Mouse (Mus musculus): ENCODE results near the gene Tgm5. TPM values are rescaled to one million over a fixed set of nuclear protein-coding genes. Genes with fewer than 3 reads are reported as not detected.
"Not testable (repeated sequence)": the region's sequence is repeated elsewhere in the genome, so short reads cannot be mapped to it uniquely, and the experiment has no call there.

Gene Tgm5
- polyA plus RNA-seq, 1 experiment from 2014 or later = 0.11 TPM

- no peak overlapping the region for H3K27ac ChIP-seq (ENCODE audit: low read depth, low read length)
- H3K9ac ChIP-seq (ENCODE audit: low read length) = no peak overlapping the region
- WGBS = 72% methylated on average over 6 of the region's 6 CpGs
- no peak for DNase-seq (ENCODE audit: low spot score)
- no peak for ATAC-seq (ENCODE audit: insufficient read depth, low FRiP score, low TSS enrichment)
- H3K36me3 ChIP-seq (ENCODE audit: control insufficient read depth, insufficient read depth, low read length) = no peaks in the 10 kb centered on the region
- H3K4me1 ChIP-seq (ENCODE audit: control insufficient read depth, insufficient read depth, low read length) = no peaks in the 10 kb centered on the region
- no peak overlapping the region for H3K4me2 ChIP-seq (ENCODE audit: low read depth)
- H3K27me3 ChIP-seq (ENCODE audit: control insufficient read depth, insufficient read depth, low read length) = no peaks in the 10 kb centered on the region
- no peaks in the 10 kb centered on the region for H3K9me3 ChIP-seq (ENCODE audit: control insufficient read depth, low read length)
- no peak overlapping the region for H3K4me3 ChIP-seq (ENCODE audit: low read depth, low read length)
Measured at GRCm38 (mm10) chr2:121057997-121058396, 27.6 kb downstream of the Tgm5 start.

DNA sequence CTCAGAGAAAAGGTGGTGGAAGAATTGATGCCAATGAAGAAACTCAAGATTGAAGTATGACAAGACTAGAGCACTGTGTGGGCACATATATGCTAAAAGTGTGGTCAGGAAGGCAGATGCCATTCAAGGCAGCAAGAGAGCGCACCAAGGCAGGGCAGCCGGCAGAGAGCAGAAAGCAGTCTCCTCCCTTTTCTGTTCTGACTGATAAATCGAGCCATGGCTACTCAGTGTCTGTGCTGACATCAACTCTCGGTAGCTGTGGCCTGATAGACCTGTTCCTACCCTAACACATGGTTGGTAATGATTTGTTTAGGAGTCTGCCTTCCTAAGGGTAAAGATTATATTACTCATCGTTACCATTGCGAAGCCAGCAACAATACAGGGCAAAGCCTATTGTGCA lies 29.7 kb downstream of the Tgm5 start:
- no peaks in the 10 kb centered on the region for H3K27me3 ChIP-seq (ENCODE audit: control insufficient read depth, insufficient read depth, low read length)
- H3K9ac ChIP-seq (ENCODE audit: low read length) = no peak overlapping the region
- H3K9me3 ChIP-seq (ENCODE audit: control insufficient read depth, low read length) = no peaks in the 10 kb centered on the region
- no peak overlapping the region for H3K4me2 ChIP-seq (ENCODE audit: low read depth)
- WGBS = 87% methylated on average over 6 of the region's 6 CpGs
- no peaks in the 10 kb centered on the region for H3K4me1 ChIP-seq (ENCODE audit: control insufficient read depth, insufficient read depth, low read length)
- no peak for ATAC-seq (ENCODE audit: insufficient read depth, low FRiP score, low TSS enrichment)
- no peak overlapping the region for H3K4me3 ChIP-seq (ENCODE audit: low read depth, low read length)
- no peak for DNase-seq (ENCODE audit: low spot score)
- no peaks in the 10 kb centered on the region for H3K36me3 ChIP-seq (ENCODE audit: control insufficient read depth, insufficient read depth, low read length)
- no peak overlapping the region for H3K27ac ChIP-seq (ENCODE audit: low read depth, low read length)

- no peak for DNase-seq (ENCODE audit: low spot score)
Measured at GRCm38 (mm10) chr2:121054060-121054459, 31.6 kb downstream of the Tgm5 start.

GRCm38 (mm10) chr2:121052176-121052575 lies 33.5 kb downstream of the Tgm5 start:
- Histone ChIP-seq H3K4me3 (ENCODE audit: low read depth, low read length) (no peak overlapping the region), H3K9me3 (ENCODE audit: control insufficient read depth, low read length) (no peaks in the 10 kb centered on the region), H3K4me1 (ENCODE audit: control insufficient read depth, insufficient read depth, low read length) (no peaks in the 10 kb centered on the region), H3K36me3 (ENCODE audit: control insufficient read depth, insufficient read depth, low read length) (no peaks in the 10 kb centered on the region), H3K27me3 (ENCODE audit: control insufficient read depth, insufficient read depth, low read length) (no peaks in the 10 kb centered on the region), H3K9ac (ENCODE audit: low read length) (no peak overlapping the region), H3K27ac (ENCODE audit: low read depth, low read length) (no peak overlapping the region), H3K4me2 (ENCODE audit: low read depth) (no peak overlapping the region)
- no peak for DNase-seq (ENCODE audit: low spot score)
- ATAC-seq (ENCODE audit: insufficient read depth, low FRiP score, low TSS enrichment) = no peak
- WGBS = 89% methylated on average over 5 of the region's 5 CpGs

More at GRCm38 (mm10) chr2:121054060-121054459, 31.6 kb downstream of the Tgm5 start:
- Histone ChIP-seq H3K27ac (ENCODE audit: low read depth, low read length) (no peak overlapping the region), H3K9ac (ENCODE audit: low read length) (no peak overlapping the region), H3K36me3 (ENCODE audit: control insufficient read depth, insufficient read depth, low read length) (no peaks in the 10 kb centered on the region), H3K27me3 (ENCODE audit: control insufficient read depth, insufficient read depth, low read length) (no peaks in the 10 kb centered on the region), H3K4me2 (ENCODE audit: low read depth) (no peak overlapping the region), H3K9me3 (ENCODE audit: control insufficient read depth, low read length) (no peaks in the 10 kb centered on the region), H3K4me3 (ENCODE audit: low read depth, low read length) (no peak overlapping the region), H3K4me1 (ENCODE audit: control insufficient read depth, insufficient read depth, low read length) (no peaks in the 10 kb centered on the region)
- 82% methylated on average over 2 of the region's 2 CpGs for WGBS
- no peak for ATAC-seq (ENCODE audit: insufficient read depth, low FRiP score, low TSS enrichment)

GRCm38 (mm10) chr2:121045653-121046052 lies 40.0 kb downstream of the Tgm5 start:
- Histone ChIP-seq H3K27me3 (ENCODE audit: control insufficient read depth, insufficient read depth, low read length) (no peaks in the 10 kb centered on the region), H3K4me3 (ENCODE audit: low read depth, low read length) (no peak overlapping the region), H3K27ac (ENCODE audit: low read depth, low read length) (no peak overlapping the region), H3K36me3 (ENCODE audit: control insufficient read depth, insufficient read depth, low read length) (no peaks in the 10 kb centered on the region), H3K9ac (ENCODE audit: low read length) (no peak overlapping the region), H3K4me1 (ENCODE audit: control insufficient read depth, insufficient read depth, low read length) (no peaks in the 10 kb centered on the region), H3K9me3 (ENCODE audit: control insufficient read depth, low read length) (no peaks in the 10 kb centered on the region), H3K4me2 (ENCODE audit: low read depth) (no peak overlapping the region)
- ATAC-seq (ENCODE audit: insufficient read depth, low FRiP score, low TSS enrichment) (no peak), DNase-seq (ENCODE audit: low spot score) (no peak)
- WGBS = 67% methylated on average over 4 of the region's 4 CpGs

DNA sequence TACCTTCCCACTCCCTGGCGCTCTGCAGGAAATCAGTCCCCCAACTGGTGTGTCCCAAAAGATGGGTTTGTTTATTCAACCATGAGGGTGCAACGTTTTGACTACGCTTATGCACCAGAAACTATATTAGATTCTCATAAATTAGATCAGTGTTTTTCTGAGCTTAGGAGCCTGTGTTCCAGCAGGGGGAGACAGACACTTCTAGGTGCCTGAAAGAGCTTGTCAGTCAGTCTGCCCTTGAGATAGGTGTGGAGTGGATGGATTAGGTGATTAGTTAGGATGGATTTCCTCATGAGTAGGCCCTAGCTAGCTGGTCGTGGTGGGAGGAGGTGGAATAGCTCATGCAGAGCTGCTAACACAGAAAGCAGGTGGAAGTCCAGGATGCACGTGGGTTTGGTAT lies 44.5 kb downstream of the Tgm5 start:
- DNase-seq (ENCODE audit: low spot score) = no peak
- Histone ChIP-seq H3K9me3 (ENCODE audit: control insufficient read depth, low read length) (no peaks in the 10 kb centered on the region), H3K9ac (ENCODE audit: low read length) (no peak overlapping the region), H3K36me3 (ENCODE audit: control insufficient read depth, insufficient read depth, low read length) (no peaks in the 10 kb centered on the region), H3K27me3 (ENCODE audit: control insufficient read depth, insufficient read depth, low read length) (no peaks in the 10 kb centered on the region), H3K27ac (ENCODE audit: low read depth, low read length) (no peak overlapping the region), H3K4me3 (ENCODE audit: low read depth, low read length) (no peak overlapping the region), H3K4me1 (ENCODE audit: control insufficient read depth, insufficient read depth, low read length) (no peaks in the 10 kb centered on the region), H3K4me2 (ENCODE audit: low read depth) (no peak overlapping the region)
- ATAC-seq (ENCODE audit: insufficient read depth, low FRiP score, low TSS enrichment) = no peak
- WGBS = 49% methylated on average over 5 of the region's 5 CpGs

GRCm38 (mm10) chr2:121039382-121039781 lies 46.3 kb downstream of the Tgm5 start:
- ATAC-seq (ENCODE audit: insufficient read depth, low FRiP score, low TSS enrichment) = no peak

DNA sequence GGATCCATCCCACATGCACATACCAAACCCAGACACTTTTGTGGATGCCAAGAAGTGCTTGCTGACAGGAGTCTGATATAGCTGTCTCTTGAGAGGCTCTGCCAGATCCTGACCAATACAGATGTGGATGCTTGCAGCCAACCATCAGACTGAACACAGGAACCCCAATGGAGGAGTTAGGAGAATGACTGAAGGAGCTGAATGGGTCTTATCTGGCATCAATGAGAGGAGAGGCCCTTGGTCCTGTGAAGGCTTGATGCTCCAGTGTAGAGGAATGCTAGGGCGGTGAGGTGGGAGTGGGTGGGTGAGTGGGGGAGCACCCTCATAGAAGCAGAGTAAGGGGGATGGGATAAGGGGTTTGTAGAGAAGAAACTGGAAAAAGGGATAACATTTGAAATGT lies 46.8 kb downstream of the Tgm5 start:
- not testable (repeated sequence) for H3K4me2 ChIP-seq (ENCODE audit: low read depth); H3K27me3 ChIP-seq (ENCODE audit: control insufficient read depth, insufficient read depth, low read length); ATAC-seq (ENCODE audit: insufficient read depth, low FRiP score, low TSS enrichment); DNase-seq (ENCODE audit: low spot score); H3K9ac ChIP-seq (ENCODE audit: low read length); H3K9me3 ChIP-seq (ENCODE audit: control insufficient read depth, low read length); H3K36me3 ChIP-seq (ENCODE audit: control insufficient read depth, insufficient read depth, low read length); H3K4me3 ChIP-seq (ENCODE audit: low read depth, low read length); H3K4me1 ChIP-seq (ENCODE audit: control insufficient read depth, insufficient read depth, low read length); H3K27ac ChIP-seq (ENCODE audit: low read depth, low read length)
- 95% methylated on average over 1 of the region's 1 CpGs for WGBS

More at GRCm38 (mm10) chr2:121039382-121039781, 46.3 kb downstream of the Tgm5 start:
- H3K9ac ChIP-seq (ENCODE audit: low read length) = no peak overlapping the region
- no peak overlapping the region for H3K27ac ChIP-seq (ENCODE audit: low read depth, low read length)
- H3K4me2 ChIP-seq (ENCODE audit: low read depth) = no peak overlapping the region
- no peaks in the 10 kb centered on the region for H3K4me1 ChIP-seq (ENCODE audit: control insufficient read depth, insufficient read depth, low read length)
- no peaks in the 10 kb centered on the region for H3K36me3 ChIP-seq (ENCODE audit: control insufficient read depth, insufficient read depth, low read length)
- no peak overlapping the region for H3K4me3 ChIP-seq (ENCODE audit: low read depth, low read length)
- no peaks in the 10 kb centered on the region for H3K27me3 ChIP-seq (ENCODE audit: control insufficient read depth, insufficient read depth, low read length)
- 98% methylated on average over 1 of the region's 1 CpGs for WGBS
- no peak for DNase-seq (ENCODE audit: low spot score)
- no peaks in the 10 kb centered on the region for H3K9me3 ChIP-seq (ENCODE audit: control insufficient read depth, low read length)

- no peak within 1 kb of the TSS for H3K9ac ChIP-seq (ENCODE audit: low read length)
- WGBS = 59% methylated on average over 5 of the region's 5 CpGs
- H3K9me3 ChIP-seq (ENCODE audit: control insufficient read depth, low read length) = no peaks in the 10 kb centered on the region
- DNase-seq (ENCODE audit: low spot score) (no peak), ATAC-seq (ENCODE audit: insufficient read depth, low FRiP score, low TSS enrichment) (no peak)
- no peak within 1 kb of the TSS for H3K4me3 ChIP-seq (ENCODE audit: low read depth, low read length)
- no peak within 1 kb of the TSS for H3K4me2 ChIP-seq (ENCODE audit: low read depth)
- H3K4me1 ChIP-seq (ENCODE audit: control insufficient read depth, insufficient read depth, low read length) = no peaks in the 10 kb centered on the region
- no peak within 1 kb of the TSS for H3K27ac ChIP-seq (ENCODE audit: low read depth, low read length)
- H3K27me3 ChIP-seq (ENCODE audit: control insufficient read depth, insufficient read depth, low read length) = no peaks in the 10 kb centered on the region
- no peaks in the 10 kb centered on the region for H3K36me3 ChIP-seq (ENCODE audit: control insufficient read depth, insufficient read depth, low read length)
Measured at GRCm38 (mm10) chr2:121036733-121037341, 48.8 kb downstream of the Tgm5 start, which contains the start of gene Epb42. TSS of gene Epb42 (minus strand) at chr2:121037072.
